ENCODE assay signal across 16 mouse cellular contexts in genomic region chr14:91458756-91459155, GRCm38 (mm10).
"Had no signal": no experiment of that assay in that cellular context is flagged by ENCODE, and none has a peak within 500 bp of the region (broad histone marks: within the 10 kb centered on the region; RNA-seq: fewer than 3 reads in every experiment).

No protein-coding gene starts in this region.

- ATAC-seq: midbrain, embryonic 15.5 days had no signal

- H3K9me3 ChIP-seq: limb, embryonic 10.5 days; limb, embryonic 13.5 days; midbrain, embryonic 12.5 days; midbrain, embryonic 15.5 days; neural tube, embryonic 13.5 days had no signal

- H3K27me3 ChIP-seq: limb, embryonic 13.5 days; liver, embryonic 13.5 days; midbrain, embryonic 12.5 days; midbrain, embryonic 15.5 days; neural tube, embryonic 13.5 days had no signal

- H3K36me3 ChIP-seq: limb, embryonic 10.5 days; limb, embryonic 13.5 days; liver, embryonic 13.5 days; midbrain, embryonic 12.5 days; midbrain, embryonic 15.5 days; neural tube, embryonic 13.5 days had no signal

- H3K9ac ChIP-seq: limb, embryonic 13.5 days; liver, embryonic 13.5 days; midbrain, embryonic 12.5 days; midbrain, embryonic 15.5 days; neural tube, embryonic 13.5 days had no signal

- H3K4me1 ChIP-seq: limb, embryonic 10.5 days; limb, embryonic 13.5 days; liver, embryonic 13.5 days; midbrain, embryonic 12.5 days; midbrain, embryonic 15.5 days; neural tube, embryonic 13.5 days had no signal

- H3K4me3 ChIP-seq: layer of hippocampus, adult 2 months; limb, embryonic 10.5 days; limb, embryonic 13.5 days; liver, embryonic 13.5 days; midbrain, embryonic 12.5 days; midbrain, embryonic 15.5 days; myocyte; neural tube, embryonic 13.5 days had no signal

- H3K4me2 ChIP-seq: limb, embryonic 13.5 days; liver, embryonic 13.5 days; midbrain, embryonic 12.5 days; midbrain, embryonic 15.5 days; neural tube, embryonic 13.5 days had no signal

- DNase-seq: kidney, postnatal 25 days; layer of hippocampus, adult 9-11 months; liver; liver, embryonic 13.5 days; lung, adult 2 months; lung, postnatal 14 days; lung, postnatal 4 days; thymus, postnatal 25 days had no signal

- H3K27ac ChIP-seq: kidney, postnatal 0 days; layer of hippocampus, adult 2 months; limb, embryonic 10.5 days; limb, embryonic 13.5 days; liver, embryonic 13.5 days; midbrain, embryonic 12.5 days; midbrain, embryonic 15.5 days; neural tube, embryonic 13.5 days had no signal
